Mouse (Mus musculus) left cerebral cortex, postnatal 4 days (tissue): ENCODE data around the gene Zfp980. TPM values are rescaled to one million over a fixed set of nuclear protein-coding genes. Genes with fewer than 3 reads are reported as not detected.
A peak's percentile ranks its signal among the peaks of the same experiment; 100 is the strongest.
"Not testable (repeated sequence)": the region's sequence is repeated elsewhere in the genome, so short reads cannot be mapped to it uniquely, and the experiment has no call there.

Source experiments
- DNase-seq: peaks from one replicate; pipeline ENCODE4 v3.0.0-alpha.2; 2022
- intact Hi-C: fragments of 180-260 bp; cut with DNase I; formaldehyde crosslinking; loops from one replicate; pipeline ENCODE4 v1.15.1; 2025
- total RNA-seq, 2 experiments: library from RNA; stranded (reverse); gene quantifications; 2 replicates each; pipeline ENCODE4 v1.2.3; 2021

Zfp980 gene
- under 1 TPM; 0.20 to 0.22 TPM for total RNA-seq

GRCm38 (mm10) chr4:145670385-145670784 lies at the start of gene Zfp980:
Gene Zfp980 (plus strand): TSS chr4:145670685.
- intact Hi-C loops, DNase-seq: not testable (repeated sequence)

GRCm38 (mm10) chr4:145640416-145641185 lies 29.9 kb upstream of the Zfp980 start:
- intact Hi-C loops, DNase-seq: not testable (repeated sequence)

GRCm38 (mm10) chr4:145674286-145674780 lies 3.8 kb downstream of the Zfp980 start:
- DNase-seq, intact Hi-C loops: not testable (repeated sequence)

GRCm38 (mm10) chr4:145680217-145680616 lies 9.7 kb downstream of the Zfp980 start:
- peak; percentile 1 for DNase-seq
- intact Hi-C loops, result not testable (repeated sequence)

- intact Hi-C loops, DNase-seq: not testable (repeated sequence)
Observed at GRCm38 (mm10) chr4:145680672-145681387, 10.3 kb downstream of the Zfp980 start.

GRCm38 (mm10) chr4:145682021-145682420 lies 11.5 kb downstream of the Zfp980 start:
- DNase-seq, intact Hi-C loops: not testable (repeated sequence)

- intact Hi-C loops, DNase-seq: not testable (repeated sequence)
Observed at GRCm38 (mm10) chr4:145683024-145683766, 12.7 kb downstream of the Zfp980 start.

GRCm38 (mm10) chr4:145686061-145686460 lies 15.6 kb downstream of the Zfp980 start:
- intact Hi-C loops, DNase-seq: not testable (repeated sequence)

GRCm38 (mm10) chr4:145744935-145745644 lies 74.6 kb downstream of the Zfp980 start:
- DNase-seq, intact Hi-C loops: not testable (repeated sequence)

- DNase-seq, intact Hi-C loops: not testable (repeated sequence)
Observed at GRCm38 (mm10) chr4:145745645-145745991, 75.1 kb downstream of the Zfp980 start.

Other genes with a start within 250 kb of the Zfp980 start
- gene Zfp990, start 159.9 kb upstream of the Zfp980 start, total RNA-seq, result 1 to 10 TPM; 1.4 to 1.8 TPM
- under 1 TPM in 1 of 2 experiments, not detected in 1; 0.28 TPM for gene Gm13212, start 85.5 kb upstream of the Zfp980 start, total RNA-seq
- gene Zfp986, start 198.1 kb downstream of the Zfp980 start, total RNA-seq, result under 1 TPM in 1 of 2 experiments, not detected in 1; 0.50 TPM